ENCODE assay signal across 8 mouse cellular contexts in the genomic region with DNA sequence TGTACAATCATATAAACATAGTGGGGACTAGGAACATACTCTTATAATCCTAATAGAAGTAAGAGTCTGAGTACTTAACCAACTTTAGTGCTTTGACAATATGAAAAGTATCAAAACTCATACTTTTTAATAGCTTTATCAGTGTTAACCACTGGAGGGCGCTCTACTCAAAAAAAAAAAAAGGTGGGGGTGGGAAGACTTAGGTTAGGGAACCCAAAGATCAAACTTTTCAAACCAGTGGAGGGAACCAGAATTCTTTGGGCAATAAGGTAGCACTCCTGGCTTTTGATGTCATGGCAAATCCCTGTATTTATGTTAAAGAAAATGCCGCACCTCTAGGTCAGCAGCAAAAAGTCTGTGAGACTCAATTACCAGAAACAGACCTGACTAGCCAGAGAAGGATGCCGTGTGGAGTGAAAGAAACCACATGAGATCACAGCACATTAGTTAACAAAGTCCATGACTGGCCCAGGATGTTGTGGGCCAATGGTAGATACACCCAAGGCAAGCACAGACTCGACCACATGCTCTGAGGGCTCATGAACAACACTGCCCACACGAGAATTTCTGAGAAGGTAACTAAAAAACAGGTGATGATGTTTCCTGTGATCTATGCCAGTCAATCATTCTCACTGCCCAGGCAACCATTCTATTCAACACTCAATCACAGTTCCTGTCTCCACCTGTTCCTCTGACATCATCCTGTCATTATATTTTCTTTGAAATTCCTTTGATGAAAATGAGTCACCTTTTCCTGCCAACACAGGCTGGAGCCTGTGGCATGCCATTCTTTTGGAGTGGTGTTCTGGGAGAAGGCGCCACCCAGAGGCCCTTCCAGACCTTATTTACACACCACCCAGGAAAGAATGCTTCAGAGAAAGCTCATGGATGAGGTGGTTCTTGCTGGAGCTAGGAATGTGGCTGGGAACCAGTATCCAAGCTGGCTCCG.
DNase-seq lines count a peak whose midpoint lies in the region; ATAC-seq lines count a peak whose summit lies in the region.

No protein-coding gene starts in this region.

- H3K36me3 ChIP-seq in hindbrain, embryonic 13.5 days: no peaks in the 10 kb centered on the region
- no peaks in the 10 kb centered on the region for H3K36me3 ChIP-seq in hindbrain, embryonic 10.5 days
- no peaks in the 10 kb centered on the region for H3K36me3 ChIP-seq in forebrain, embryonic 16.5 days (ENCODE audit: control insufficient read depth, insufficient read depth)
- H3K36me3 ChIP-seq in midbrain, embryonic 12.5 days: no peaks in the 10 kb centered on the region

- peak overlapping the region; percentile 45 for H3K27ac ChIP-seq in hindbrain, embryonic 13.5 days
- H3K27ac ChIP-seq in hindbrain, embryonic 10.5 days: no peak overlapping the region
- 0 out of 2 replicates have a peak overlapping the region, but pooled peaks have one; percentile 25 for H3K27ac ChIP-seq in forebrain, embryonic 16.5 days (ENCODE audit: low read length)
- peak overlapping the region; percentile 42 for H3K27ac ChIP-seq in midbrain, embryonic 12.5 days (replicated peaks)

- no peaks in the 10 kb centered on the region for H3K9me3 ChIP-seq in hindbrain, embryonic 13.5 days
- H3K9me3 ChIP-seq in hindbrain, embryonic 10.5 days: no peaks in the 10 kb centered on the region
- no peaks in the 10 kb centered on the region for H3K9me3 ChIP-seq in forebrain, embryonic 16.5 days (ENCODE audit: control insufficient read depth, low read length)
- H3K9me3 ChIP-seq in midbrain, embryonic 12.5 days: no peaks in the 10 kb centered on the region

- no peak overlapping the region for H3K9ac ChIP-seq in hindbrain, embryonic 13.5 days
- no peak overlapping the region for H3K9ac ChIP-seq in forebrain, embryonic 16.5 days (replicated peaks; ENCODE audit: low read depth, low read length)
- no peak overlapping the region for H3K9ac ChIP-seq in midbrain, embryonic 12.5 days (replicated peaks)

- H3K4me2 ChIP-seq in hindbrain, embryonic 13.5 days: no peak overlapping the region
- no peak overlapping the region for H3K4me2 ChIP-seq in forebrain, embryonic 16.5 days (ENCODE audit: low read length)
- H3K4me2 ChIP-seq in midbrain, embryonic 12.5 days (replicated peaks): no peak overlapping the region

- ATAC-seq in hindbrain, embryonic 13.5 days (ENCODE audit: low FRiP score): no peak
- peak; percentile 29; the same call in 1 of the 2 replicates for ATAC-seq in forebrain, embryonic 16.5 days
- ATAC-seq in midbrain, embryonic 12.5 days (ENCODE audit: low FRiP score, low read depth): no peak

- H3K4me1 ChIP-seq in hindbrain, embryonic 13.5 days (replicated peaks): peaks cover 50% of the 10 kb centered on the region
- peaks cover 30% of the 10 kb centered on the region for H3K4me1 ChIP-seq in hindbrain, embryonic 10.5 days (replicated peaks)
- peaks cover 36% of the 10 kb centered on the region for H3K4me1 ChIP-seq in forebrain, embryonic 16.5 days (replicated peaks; ENCODE audit: control insufficient read depth, insufficient read depth, low read length)
- H3K4me1 ChIP-seq in midbrain, embryonic 12.5 days: peaks cover 41% of the 10 kb centered on the region

- 36% methylated on average over 7 of the region's 7 CpGs for WGBS in hindbrain, embryonic 13.5 days
- 37% methylated on average over 7 of the region's 7 CpGs for WGBS in hindbrain, embryonic 10.5 days
- 15% methylated on average over 7 of the region's 7 CpGs for WGBS in forebrain, embryonic 16.5 days
- 26% methylated on average over 7 of the region's 7 CpGs for WGBS in midbrain, embryonic 12.5 days

- DNase-seq in hindbrain, embryonic 10.5 days (ENCODE audit: low spot score): no peak
- peak; percentile 28 for DNase-seq in MN1 (ENCODE audit: low spot score)
- DNase-seq in kidney, adult 18-20 months: peak; percentile 66
- no peak for DNase-seq in thymus, postnatal 36 days
- no peak for DNase-seq in cerebellum, adult 9-10 months

- no peaks in the 10 kb centered on the region for H3K27me3 ChIP-seq in hindbrain, embryonic 13.5 days
- no peaks in the 10 kb centered on the region for H3K27me3 ChIP-seq in hindbrain, embryonic 10.5 days (ENCODE audit: insufficient read depth, poor library complexity, severe bottlenecking)
- H3K27me3 ChIP-seq in forebrain, embryonic 16.5 days (replicated peaks; ENCODE audit: control insufficient read depth, insufficient read depth, low read length): no peaks in the 10 kb centered on the region
- H3K27me3 ChIP-seq in midbrain, embryonic 12.5 days: no peaks in the 10 kb centered on the region

- H3K4me3 ChIP-seq in hindbrain, embryonic 13.5 days: no peak overlapping the region
- no peak overlapping the region for H3K4me3 ChIP-seq in hindbrain, embryonic 10.5 days
- H3K4me3 ChIP-seq in forebrain, embryonic 16.5 days (replicated peaks; ENCODE audit: low read length): no peak overlapping the region
- H3K4me3 ChIP-seq in midbrain, embryonic 12.5 days: no peak overlapping the region

Comparison
In these comparisons a context has a peak if more than half of its experiments do, and no peak if none do; other contexts are left out.
1. DNase-seq: peak in MN1 (single experiment) and kidney, adult 18-20 months (single experiment); none in hindbrain, embryonic 10.5 days (single experiment), thymus, postnatal 36 days (0 of 2) and cerebellum, adult 9-10 months (single experiment).